Mouse (Mus musculus) stomach, embryonic 14.5 days (tissue): ENCODE measurements around the gene Vps13d. TPM values are rescaled to one million over a fixed set of nuclear protein-coding genes. Genes with fewer than 3 reads are reported as not detected.
A peak's percentile ranks its signal among the peaks of the same experiment; 100 is the strongest.

Experiments
- ATAC-seq: fragments of 200-750 bp; cut with Nextera tagmentation; 2 replicates; pipeline ENCODE4 v1.8.0; 2017; ENCODE audit warnings: low read depth, moderate TSS enrichment; ENCODE audit not compliant: insufficient number of reproducible peaks, insufficient read depth, low FRiP score
- H3K27ac ChIP-seq: fragments of 300-500 bp; sonication (generic); 2 replicates; pipeline ENCODE4 v1.5.1; 2014; ENCODE audit warnings: mild to moderate bottlenecking, low read length, moderate library complexity, mixed read lengths
- H3K27me3 ChIP-seq: fragments of 300-500 bp; sonication (generic); 2 replicates; pipeline ENCODE4 v1.6.1; 2014; ENCODE audit warnings: low read length, control low read depth, mixed read lengths; ENCODE audit not compliant: control insufficient read depth, insufficient read depth
- H3K36me3 ChIP-seq: fragments of 300-500 bp; sonication (generic); 2 replicates; pipeline ENCODE4 v1.6.1; 2014; ENCODE audit warnings: mild to moderate bottlenecking, control low read depth, low read length, moderate library complexity, mixed read lengths; ENCODE audit not compliant: control insufficient read depth, insufficient read depth
- H3K4me1 ChIP-seq: fragments of 300-500 bp; sonication (generic); 2 replicates; pipeline ENCODE4 v1.6.1; 2014; ENCODE audit warnings: low read length, control low read depth, mixed read lengths; ENCODE audit not compliant: control insufficient read depth, insufficient read depth
- H3K4me2 ChIP-seq: fragments of 300-500 bp; sonication (generic); replicated peaks from 2 replicates; pipeline ENCODE4 v1.6.1; 2014; ENCODE audit warnings: low read depth, low read length, control low read depth
- H3K4me3 ChIP-seq: fragments of 300-500 bp; sonication (generic); 2 replicates; pipeline ENCODE4 v1.5.1; 2014; ENCODE audit warnings: low read depth, low read length, control low read depth
- H3K9ac ChIP-seq: fragments of 300-500 bp; sonication (generic); replicated peaks from 2 replicates; pipeline ENCODE4 v1.6.1; 2014; ENCODE audit warnings: low read depth, mild to moderate bottlenecking, control low read depth, low read length, moderate library complexity, mixed read lengths
- H3K9me3 ChIP-seq: fragments of 300-500 bp; sonication (generic); 2 replicates; pipeline ENCODE4 v1.6.1; 2016; ENCODE audit warnings: low read depth, low read length, control low read depth; ENCODE audit not compliant: control insufficient read depth
- WGBS: fragments of 180-500 bp; shearing (Covaris S2); extraction: QIAGEN DNeasy Blood & Tissue Kit; methylation state at CpG from one replicate; pipeline ENCODE4 v1.1.7; 2014; 5-methylcytosine and 5-hydroxymethylcytosine counted together
- polyA plus RNA-seq: library from polyadenylated mRNA; unstranded; fragments of >200 nt; fragmentation: Nextera tagmentation; extraction: Ambion mirVana; gene quantifications from 2 replicates; pipeline ENCODE4 v1.2.1, GENCODE M21; 2014

The Vps13d gene
- polyA plus RNA-seq, 1 experiment from 2014 or later = 15.0 TPM

- Histone ChIP-seq H3K4me2 (no peak overlapping the region), H3K36me3 (no peaks in the 10 kb centered on the region), H3K9me3 (no peaks in the 10 kb centered on the region), H3K27ac (no peak overlapping the region), H3K4me3 (no peak overlapping the region), H3K9ac (no peak overlapping the region), H3K4me1 (no peaks in the 10 kb centered on the region), H3K27me3 (no peaks in the 10 kb centered on the region)
- ATAC-seq = no peak
- 45% methylated on average over 6 of the region's 6 CpGs for WGBS
These were observed 225.8 kb downstream of the Vps13d start for GRCm38 (mm10) chr4:144969030-144969429.

- Histone ChIP-seq H3K9me3 (no peaks in the 10 kb centered on the region), H3K27ac (no peak overlapping the region), H3K4me1 (no peaks in the 10 kb centered on the region), H3K9ac (no peak overlapping the region), H3K36me3 (no peaks in the 10 kb centered on the region), H3K4me3 (no peak overlapping the region), H3K27me3 (no peaks in the 10 kb centered on the region), H3K4me2 (no peak overlapping the region)
- 93% methylated on average over 3 of the region's 3 CpGs for WGBS
- no peak for ATAC-seq
These were observed 226.4 kb downstream of the Vps13d start for GRCm38 (mm10) chr4:144968371-144968770.

GRCm38 (mm10) chr4:144965255-144965654 is 229.6 kb downstream of the Vps13d start:
- Histone ChIP-seq H3K4me1 (no peaks in the 10 kb centered on the region; the same call in 1 of the 2 replicates), H3K9me3 (no peaks in the 10 kb centered on the region), H3K4me2 (no peak overlapping the region), H3K4me3 (no peak overlapping the region), H3K27me3 (no peaks in the 10 kb centered on the region), H3K27ac (no peak overlapping the region), H3K36me3 (no peaks in the 10 kb centered on the region), H3K9ac (no peak overlapping the region)
- 80% methylated on average over 2 of the region's 2 CpGs for WGBS
- no peak for ATAC-seq

- H3K4me1 ChIP-seq = no peaks in the 10 kb centered on the region; the same call in 1 of the 2 replicates
- H3K27me3 ChIP-seq = no peaks in the 10 kb centered on the region
- H3K4me2 ChIP-seq = no peak overlapping the region
- H3K9me3 ChIP-seq = no peaks in the 10 kb centered on the region
- ATAC-seq = no peak
- H3K9ac ChIP-seq = no peak overlapping the region
- no peak overlapping the region for H3K4me3 ChIP-seq
- no peak overlapping the region for H3K27ac ChIP-seq
- WGBS = 84% methylated on average over 3 of the region's 3 CpGs
- H3K36me3 ChIP-seq = no peaks in the 10 kb centered on the region
These were observed 233.1 kb downstream of the Vps13d start for GRCm38 (mm10) chr4:144961696-144962095.

- Histone ChIP-seq H3K4me1 (no peaks in the 10 kb centered on the region; the same call in 1 of the 2 replicates), H3K27ac (no peak overlapping the region; the same call in 1 of the 2 replicates), H3K9ac (no peak overlapping the region), H3K9me3 (no peaks in the 10 kb centered on the region), H3K4me3 (no peak overlapping the region), H3K4me2 (no peak overlapping the region), H3K27me3 (no peaks in the 10 kb centered on the region), H3K36me3 (no peaks in the 10 kb centered on the region)
- WGBS = 88% methylated on average over 4 of the region's 4 CpGs
- no peak for ATAC-seq
These were observed 233.6 kb downstream of the Vps13d start for GRCm38 (mm10) chr4:144961232-144961631.

GRCm38 (mm10) chr4:144960188-144960904 is 234.5 kb downstream of the Vps13d start:
- Histone ChIP-seq H3K4me2 (no peak overlapping the region), H3K9ac (no peak overlapping the region), H3K36me3 (no peaks in the 10 kb centered on the region), H3K4me1 (no peaks in the 10 kb centered on the region; the same call in 1 of the 2 replicates), H3K9me3 (no peaks in the 10 kb centered on the region), H3K4me3 (no peak overlapping the region), H3K27ac (peak overlapping the region; percentile 33; the same call in 1 of the 2 replicates), H3K27me3 (no peaks in the 10 kb centered on the region)
- 51% methylated on average over 8 of the region's 8 CpGs for WGBS
- ATAC-seq = peak; percentile 59; the same call in 1 of the 2 replicates

- Histone ChIP-seq H3K36me3 (no peaks in the 10 kb centered on the region), H3K27me3 (no peaks in the 10 kb centered on the region), H3K27ac (no peak overlapping the region), H3K4me1 (no peaks in the 10 kb centered on the region; the same call in 1 of the 2 replicates), H3K9me3 (no peaks in the 10 kb centered on the region), H3K4me3 (no peak overlapping the region), H3K9ac (no peak overlapping the region), H3K4me2 (no peak overlapping the region)
- WGBS = 65% methylated on average over 2 of the region's 2 CpGs
- ATAC-seq = no peak
These were observed 237.1 kb downstream of the Vps13d start for GRCm38 (mm10) chr4:144957721-144958120.

- Histone ChIP-seq H3K4me2 (no peak overlapping the region), H3K27ac (no peak overlapping the region), H3K9ac (no peak overlapping the region), H3K4me1 (no peaks in the 10 kb centered on the region; the same call in 1 of the 2 replicates), H3K4me3 (no peak overlapping the region), H3K36me3 (no peaks in the 10 kb centered on the region), H3K9me3 (no peaks in the 10 kb centered on the region), H3K27me3 (no peaks in the 10 kb centered on the region)
- ATAC-seq = no peak
- 72% methylated on average over 4 of the region's 4 CpGs for WGBS
These were observed 237.6 kb downstream of the Vps13d start for GRCm38 (mm10) chr4:144957186-144957585.
